Mouse (Mus musculus) kidney, postnatal 4 days (tissue): ENCODE results near the gene Tspan1.

Experiments
- DNase-seq, 2 experiments: peaks; one replicate each; pipeline ENCODE4 v3.0.0; 2021; ENCODE audit warnings: mixed read lengths in 2 of 2

Gene Tspan1

DNA sequence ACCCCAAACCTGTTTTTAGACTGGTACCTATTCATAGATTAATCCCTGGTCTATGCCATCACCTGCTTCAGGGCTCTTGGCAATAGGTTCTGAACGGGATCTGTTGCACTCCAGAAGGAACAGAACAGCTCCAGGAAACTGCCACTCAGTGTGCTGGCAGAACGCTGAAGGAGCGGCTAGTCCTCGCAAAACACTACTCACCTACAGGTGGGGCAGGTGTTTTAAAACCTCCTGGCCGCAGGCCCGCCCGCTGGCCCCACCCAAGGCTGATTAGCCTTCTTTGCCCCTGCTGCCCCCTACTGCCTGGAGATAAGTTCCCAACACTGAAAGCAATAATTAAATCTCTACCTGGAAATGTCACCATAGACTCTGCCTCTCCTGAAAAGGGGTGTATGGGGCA is at the start of gene Tspan1:
Gene Tspan1, minus strand, starts transcription at position 198 of the 400 bp plus-strand sequence.
- DNase-seq, result peak; percentile 60 to 71

DNA sequence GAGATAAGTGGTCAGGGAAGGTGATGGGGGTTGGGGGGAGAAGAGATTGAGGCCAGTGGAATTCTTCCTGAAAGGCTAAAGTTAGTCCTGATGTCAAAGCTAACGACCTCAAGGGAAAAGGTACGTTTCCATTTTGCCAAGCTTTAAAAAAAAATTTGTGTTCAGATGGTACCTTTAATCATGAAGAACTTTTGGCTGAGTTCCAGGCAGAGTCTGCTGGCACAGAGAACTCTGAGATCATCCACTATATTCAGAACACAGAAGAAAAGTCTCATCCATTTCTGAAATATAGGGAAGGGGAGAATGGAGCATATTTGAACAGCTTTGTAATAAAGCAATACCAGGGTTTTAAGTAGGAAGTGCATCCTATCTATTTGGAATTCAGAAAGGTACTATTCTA is 49.6 kb upstream of the Tspan1 start:
- no peak for DNase-seq

GRCm38 (mm10) chr4:116215895-116216605 is 48.6 kb upstream of the Tspan1 start:
- DNase-seq, result no peak

- no peak for DNase-seq
Observed at GRCm38 (mm10) chr4:116208891-116209290, 41.5 kb upstream of the Tspan1 start.

- DNase-seq, result no peak
Observed at GRCm38 (mm10) chr4:116206531-116206930, 39.1 kb upstream of the Tspan1 start.

GRCm38 (mm10) chr4:116204422-116204821 is 37.0 kb upstream of the Tspan1 start:
- no peak for DNase-seq

GRCm38 (mm10) chr4:116198422-116198821 is 31.0 kb upstream of the Tspan1 start:
- DNase-seq, result no peak

DNA sequence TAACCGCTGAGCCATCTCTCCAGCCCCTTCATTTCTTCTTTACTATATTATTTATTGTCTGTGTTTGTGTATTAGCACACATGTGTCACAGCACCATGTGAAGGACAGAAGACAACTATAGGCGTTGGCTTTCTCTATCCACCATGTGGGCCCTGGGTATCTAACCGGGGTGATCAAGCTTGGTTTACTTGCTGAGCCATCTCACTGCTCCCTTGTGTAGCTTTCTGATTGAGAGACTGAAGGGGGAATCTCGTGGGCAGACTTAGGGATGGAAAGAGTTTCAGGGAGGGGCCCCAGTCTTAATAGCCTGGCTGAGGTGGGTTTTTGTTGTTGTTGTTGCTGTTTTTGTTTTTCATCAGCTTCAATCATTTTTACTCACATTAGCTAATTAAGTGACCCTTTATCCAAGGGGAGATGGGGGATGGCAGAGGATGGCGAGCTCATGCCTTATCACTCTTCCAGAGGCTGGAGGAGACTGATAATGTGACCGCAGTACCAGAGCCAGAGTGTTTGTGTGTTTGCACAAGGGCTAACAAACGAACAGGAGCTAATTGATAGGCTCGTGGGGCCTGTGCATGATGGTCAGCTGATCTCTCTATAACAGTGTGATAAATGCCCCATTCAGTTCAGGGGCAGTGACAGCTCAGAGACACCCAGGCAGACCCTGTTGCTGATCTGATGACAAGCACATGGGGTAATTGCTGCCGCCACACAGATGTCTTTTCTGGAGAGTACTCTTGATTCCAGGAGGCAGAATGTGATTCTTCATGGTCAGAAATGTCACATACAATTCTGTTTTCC is 26.4 kb upstream of the Tspan1 start:
- DNase-seq, result no peak

DNA sequence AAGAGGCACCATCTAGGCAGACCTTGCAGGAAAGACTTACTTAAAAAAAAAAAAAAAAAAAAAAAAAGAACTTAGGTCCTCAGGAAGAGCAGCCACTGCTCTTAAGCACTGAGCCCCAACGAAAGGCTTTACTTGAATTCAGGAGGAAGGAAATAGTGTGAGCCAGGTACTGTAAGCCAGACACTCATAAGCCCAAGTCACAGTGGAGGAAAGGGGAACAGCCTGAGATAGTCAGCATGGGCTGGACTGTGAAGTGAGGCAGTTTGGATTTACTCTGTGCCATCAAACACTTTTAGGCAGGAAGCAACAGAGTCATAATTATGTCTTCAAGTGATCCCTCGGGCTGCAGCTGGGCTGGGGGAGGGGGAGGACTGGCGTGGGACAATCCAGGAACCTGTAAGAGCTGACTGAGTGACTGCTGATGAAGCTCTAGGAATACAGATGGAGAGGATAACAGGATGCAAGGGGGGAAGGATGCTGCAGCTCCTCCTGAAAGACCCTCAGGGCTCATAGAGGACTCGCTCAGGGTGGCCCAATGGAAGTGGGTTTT is 25.0 kb upstream of the Tspan1 start:
- DNase-seq, result peak; percentile 43 to 58

- no peak for DNase-seq
Observed at GRCm38 (mm10) chr4:116185083-116185482, 17.7 kb upstream of the Tspan1 start.

DNA sequence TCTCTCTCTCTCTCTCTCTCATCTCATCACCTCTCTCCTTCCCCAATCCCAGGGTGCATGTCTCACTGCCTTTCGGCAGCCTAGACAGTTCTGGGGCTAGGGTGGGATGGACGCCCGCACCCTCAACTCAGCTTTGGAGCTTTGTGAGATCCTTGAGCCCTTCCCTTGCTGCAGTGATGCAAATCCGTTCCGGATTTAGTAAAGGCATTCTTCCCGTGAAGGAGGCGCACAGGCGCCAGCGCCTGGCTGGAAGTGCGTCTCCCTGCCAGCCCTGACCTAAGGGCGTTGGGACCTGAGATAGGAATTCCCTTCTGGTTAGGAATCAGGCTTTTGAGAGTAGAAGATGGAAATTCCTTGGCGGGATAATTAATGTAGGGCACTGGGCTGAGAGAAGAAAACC is 15.3 kb upstream of the Tspan1 start:
- peak; percentile 43 to 60 for DNase-seq

- DNase-seq, result no peak
Observed at GRCm38 (mm10) chr4:116182079-116182478, 14.7 kb upstream of the Tspan1 start.

DNA sequence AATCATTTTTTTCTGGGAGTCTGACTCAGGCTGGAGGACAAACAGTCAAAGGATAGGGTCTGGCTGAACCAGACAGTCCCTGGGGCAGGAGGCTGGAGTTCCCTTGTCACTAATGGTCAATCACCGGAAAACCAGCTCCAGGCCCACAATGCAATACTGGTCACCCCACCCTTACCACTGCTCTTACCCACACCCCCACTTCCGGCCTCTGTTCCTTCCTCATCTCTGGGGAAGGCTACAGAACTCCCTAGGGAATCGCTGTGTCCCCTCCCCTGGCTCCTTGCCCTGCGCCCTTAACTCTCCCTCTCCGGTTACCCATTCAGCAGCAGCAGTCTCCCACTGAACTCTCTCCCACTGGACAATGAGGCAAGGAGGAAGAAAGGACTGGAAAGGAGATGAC is 9.7 kb upstream of the Tspan1 start:
- peak; percentile 76 to 84 for DNase-seq

DNA sequence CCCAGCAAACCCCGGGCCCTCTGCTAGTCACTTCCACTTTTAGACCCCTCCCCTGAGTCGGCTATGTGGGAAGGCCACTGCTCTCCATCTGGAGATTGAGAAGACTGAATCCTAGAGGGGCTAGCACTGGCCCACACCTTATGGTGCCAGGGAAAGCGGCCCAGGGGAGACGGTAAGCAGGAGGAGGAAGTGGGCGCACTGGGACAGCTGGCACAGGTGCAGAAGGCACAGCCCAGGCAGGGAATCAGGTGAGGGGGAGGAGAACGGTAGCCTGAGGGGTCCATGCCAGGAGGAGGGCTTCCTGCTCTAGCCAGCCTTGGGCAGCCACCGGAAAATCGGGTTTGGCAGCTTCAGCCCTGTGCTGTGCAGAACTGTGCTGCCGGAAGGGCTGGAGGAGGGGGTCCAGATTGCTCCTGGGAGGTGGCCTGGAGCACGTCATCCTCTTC is 9.2 kb upstream of the Tspan1 start:
- DNase-seq, result peak; percentile 85 to 91

- peak in 1 of 2 experiments; percentile 11 for DNase-seq
Observed at GRCm38 (mm10) chr4:116175711-116176542, 8.5 kb upstream of the Tspan1 start.

DNA sequence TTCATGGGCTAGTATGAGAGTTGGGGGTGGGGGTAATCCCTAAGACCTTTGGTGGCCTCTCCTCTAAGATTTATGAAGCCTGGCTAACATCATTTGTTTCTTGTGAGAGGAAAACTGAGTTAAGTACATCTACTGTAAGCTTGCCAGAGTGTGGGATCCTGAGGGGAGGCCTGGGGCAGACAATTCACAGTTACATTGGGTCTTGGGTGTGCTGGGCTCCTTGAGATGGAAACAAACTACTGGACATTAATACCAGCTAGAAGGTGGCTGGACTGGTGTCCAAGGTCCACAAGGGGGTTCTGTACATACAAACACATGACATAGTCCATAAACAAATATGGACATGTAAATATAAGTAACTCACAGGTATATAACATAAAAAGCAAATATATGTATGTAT is 7.7 kb upstream of the Tspan1 start:
- no peak for DNase-seq

DNA sequence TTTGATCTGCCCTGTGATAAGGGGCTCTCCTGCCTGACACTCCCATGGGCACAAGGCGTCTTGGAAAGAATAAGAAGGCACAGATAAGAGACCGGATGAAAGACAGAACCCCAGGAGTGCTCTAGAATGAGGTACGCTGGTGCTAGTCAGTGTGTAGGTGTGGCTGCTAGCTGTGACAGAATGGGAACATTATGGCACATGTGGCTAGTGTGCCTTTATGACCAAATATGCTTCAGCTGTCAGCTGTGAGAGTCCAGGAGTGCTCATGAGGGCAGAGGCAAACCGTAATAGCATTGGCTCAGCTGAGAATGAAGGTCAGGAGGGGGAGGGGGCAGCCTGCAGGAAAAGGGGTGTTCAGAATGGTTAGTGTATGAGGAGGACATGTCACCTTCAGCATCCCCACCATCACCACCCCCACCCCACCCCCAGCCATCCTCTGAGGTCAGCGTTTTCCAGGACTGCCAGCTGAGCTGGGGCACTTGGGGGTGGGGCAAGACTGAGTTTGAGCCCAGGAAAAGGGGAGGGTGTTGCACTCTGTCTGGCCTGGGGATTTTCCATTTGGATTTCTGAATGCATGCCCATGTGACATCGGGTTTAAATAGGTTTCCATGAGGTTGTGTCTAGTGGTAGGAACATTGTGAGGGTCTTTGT is 7.2 kb upstream of the Tspan1 start:
- DNase-seq, result peak; percentile 41 to 67

- DNase-seq, result no peak
Observed at GRCm38 (mm10) chr4:116173752-116174151, 6.4 kb upstream of the Tspan1 start.

DNA sequence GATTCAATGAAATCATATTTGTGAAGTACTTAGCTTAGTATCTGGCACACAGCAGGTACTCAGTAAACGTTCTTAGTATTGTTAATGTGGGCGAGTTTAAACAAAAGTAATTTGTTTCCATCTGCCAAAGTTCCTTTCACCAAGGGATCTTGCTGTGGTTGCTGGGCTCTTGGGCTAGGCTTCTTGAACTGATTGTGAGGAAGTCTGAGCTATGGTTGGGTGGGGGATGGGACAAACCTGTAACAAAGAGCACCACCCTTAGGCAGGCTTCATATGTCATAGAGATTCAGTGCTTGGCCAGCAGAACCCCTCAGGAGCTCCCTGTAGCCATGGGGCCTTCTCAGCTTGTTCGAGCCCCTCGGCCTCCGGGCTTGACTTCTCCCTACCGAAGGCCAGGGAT is 5.7 kb upstream of the Tspan1 start, which contains the start of the genes 1700042G07Rik and Gm49337:
Gene 1700042G07Rik, plus strand, starts transcription at position 301 of the 400 bp plus-strand sequence.
Gene Gm49337, plus strand, starts transcription at position 313 of the 400 bp plus-strand sequence.
- DNase-seq, result no peak

DNA sequence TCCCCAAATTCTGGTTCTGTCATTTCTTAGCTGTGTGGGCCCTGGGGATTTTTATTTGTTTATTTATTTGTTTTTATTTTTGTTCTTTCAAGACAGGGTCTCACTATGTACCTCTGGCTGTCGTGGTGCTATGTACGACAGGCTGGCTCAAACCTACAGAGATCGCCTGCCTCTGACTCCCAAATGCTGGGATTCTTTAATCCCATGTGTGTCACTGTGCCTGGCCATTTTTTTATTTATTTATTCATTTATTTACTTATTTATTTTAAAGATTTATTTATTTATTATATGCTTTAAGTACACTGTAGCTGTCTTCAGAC is 1.9 kb upstream of the Tspan1 start:
- DNase-seq, result no peak

DNA sequence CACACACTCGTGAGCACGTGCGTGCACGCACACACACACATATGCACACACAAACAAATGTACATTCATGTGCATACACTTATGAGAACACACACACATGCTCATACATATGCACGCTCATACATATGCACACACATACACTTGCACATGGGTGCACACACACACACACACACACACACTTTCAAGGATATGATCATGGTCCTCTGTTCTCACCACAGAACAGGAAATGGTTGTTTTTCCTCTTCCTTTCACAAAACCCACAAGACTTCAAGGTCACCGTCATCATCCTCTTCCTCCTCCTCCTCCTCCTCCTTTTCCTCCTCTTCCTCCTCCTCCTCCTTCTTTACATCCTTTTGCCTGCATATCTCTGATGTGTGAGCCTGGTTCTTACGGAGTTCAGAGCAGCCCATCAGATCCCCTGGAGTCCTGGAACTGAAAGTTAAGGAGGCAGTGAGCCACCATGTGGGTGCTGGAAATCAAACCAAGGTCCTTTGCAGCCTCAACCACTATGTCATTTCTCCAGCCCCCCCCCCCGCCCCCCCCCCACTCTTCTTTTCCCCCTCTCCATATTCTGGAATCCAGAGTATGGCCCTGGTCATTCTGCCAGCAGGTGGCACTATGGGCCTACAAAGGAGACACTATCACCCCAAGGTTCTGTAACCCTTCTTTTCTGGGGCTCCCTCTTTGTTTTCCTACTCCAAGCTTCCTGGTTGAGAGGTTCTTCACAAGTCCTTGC is 1.4 kb upstream of the Tspan1 start:
- peak; percentile 91 to 92 for DNase-seq
